ENCODE assay signal across 26 mouse cellular contexts in genomic region chr8:46720656-46721055, GRCm38 (mm10). TPM values are rescaled to one million over a fixed set of nuclear protein-coding genes. Genes with fewer than 3 reads are reported as not detected.
DNase-seq lines count a peak whose midpoint lies in the region; ATAC-seq and TF ChIP-seq lines count a peak whose summit lies in the region.
"Had no signal": no experiment of that assay in that cellular context is flagged by ENCODE, and none has a peak within 500 bp of the region (broad histone marks: within the 10 kb centered on the region; RNA-seq: fewer than 3 reads in every experiment).

No protein-coding gene starts in this region.

- no peaks in the 10 kb centered on the region for H3K9me3 ChIP-seq in intestine, embryonic 15.5 days
- no peaks in the 10 kb centered on the region for H3K9me3 ChIP-seq in intestine, postnatal 0 days (ENCODE audit: control insufficient read depth)
- no peaks in the 10 kb centered on the region for H3K9me3 ChIP-seq in liver, embryonic 15.5 days (replicated peaks)
- no peaks in the 10 kb centered on the region for H3K9me3 ChIP-seq in midbrain, embryonic 11.5 days (ENCODE audit: control insufficient read depth, low read length)
- H3K9me3 ChIP-seq: forebrain, embryonic 13.5 days; heart, embryonic 10.5 days; heart, embryonic 15.5 days; midbrain, embryonic 12.5 days; neural tube, embryonic 12.5 days had no signal

- WGBS in intestine, embryonic 15.5 days: 39% methylated on average over 4 of the region's 4 CpGs
- 28% methylated on average over 4 of the region's 4 CpGs for WGBS in intestine, postnatal 0 days
- WGBS in liver, embryonic 15.5 days (ENCODE audit: insufficient replicate concordance): 21% methylated on average over 4 of the region's 4 CpGs
- WGBS in thymus, adult 2 months: 97% methylated on average over 4 of the region's 4 CpGs
- WGBS in midbrain, embryonic 11.5 days: 74% methylated on average over 4 of the region's 4 CpGs

- H3K27ac ChIP-seq in intestine, embryonic 15.5 days: no peak overlapping the region
- no peak overlapping the region for H3K27ac ChIP-seq in intestine, postnatal 0 days (ENCODE audit: low read depth, low read length)
- no peak overlapping the region for H3K27ac ChIP-seq in liver, embryonic 15.5 days (replicated peaks)
- H3K27ac ChIP-seq in thymus, adult 2 months (ENCODE audit: control insufficient read depth, insufficient read depth, low read length): no peak overlapping the region
- H3K27ac ChIP-seq in midbrain, embryonic 11.5 days (ENCODE audit: low read depth, low read length): no peak overlapping the region
- H3K27ac ChIP-seq: forebrain, embryonic 13.5 days; heart, embryonic 10.5 days; heart, embryonic 15.5 days; left cerebral cortex, adult 2 months; midbrain, embryonic 12.5 days; neural tube, embryonic 12.5 days had no signal

- H3K4me1 ChIP-seq in intestine, embryonic 15.5 days (replicated peaks): 0 out of 2 replicates have a peak, but pooled peaks cover 3% of the 10 kb centered on the region
- 0 out of 2 replicates have a peak, but pooled peaks cover 2% of the 10 kb centered on the region for H3K4me1 ChIP-seq in intestine, postnatal 0 days (replicated peaks; ENCODE audit: control insufficient read depth, insufficient read depth, low read length)
- H3K4me1 ChIP-seq in liver, embryonic 15.5 days (replicated peaks): peaks cover 44% of the 10 kb centered on the region
- peaks cover 25% of the 10 kb centered on the region for H3K4me1 ChIP-seq in thymus, adult 2 months (replicated peaks; ENCODE audit: control insufficient read depth, insufficient read depth, low read length)
- H3K4me1 ChIP-seq in midbrain, embryonic 11.5 days (ENCODE audit: control insufficient read depth, insufficient read depth, low read length): no peaks in the 10 kb centered on the region
- H3K4me1 ChIP-seq: forebrain, embryonic 13.5 days; midbrain, embryonic 12.5 days; neural tube, embryonic 12.5 days had no signal

- no peaks in the 10 kb centered on the region for H3K36me3 ChIP-seq in intestine, embryonic 15.5 days
- H3K36me3 ChIP-seq in intestine, postnatal 0 days (ENCODE audit: control insufficient read depth, insufficient read depth): no peaks in the 10 kb centered on the region
- no peaks in the 10 kb centered on the region for H3K36me3 ChIP-seq in liver, embryonic 15.5 days (replicated peaks)
- H3K36me3 ChIP-seq in thymus, adult 2 months (ENCODE audit: control insufficient read depth, insufficient read depth, low read length): no peaks in the 10 kb centered on the region
- no peaks in the 10 kb centered on the region for H3K36me3 ChIP-seq in midbrain, embryonic 11.5 days (ENCODE audit: control insufficient read depth, insufficient read depth, low read length)
- H3K36me3 ChIP-seq: heart, embryonic 10.5 days; heart, embryonic 15.5 days; midbrain, embryonic 12.5 days; neural tube, embryonic 12.5 days had no signal

- TF ChIP-seq POLR2A in thymus, adult 2 months (IDR thresholded peaks at IDR 0.05; ENCODE audit: control insufficient read depth, extremely low read depth, insufficient read depth, low read length, poor library complexity): no peak

- ATAC-seq in intestine, embryonic 15.5 days: peak; percentile 77
- no peak for ATAC-seq in intestine, postnatal 0 days
- ATAC-seq in erythroid progenitor cell, adult 5-6 weeks (replicated peaks; ENCODE audit: low FRiP score, poor library complexity, severe bottlenecking): peak; percentile 67
- peak; percentile 69 for ATAC-seq in liver, embryonic 15.5 days (ENCODE audit: insufficient read depth)
- ATAC-seq in midbrain, embryonic 11.5 days (ENCODE audit: low FRiP score): no peak
- ATAC-seq: forebrain, embryonic 13.5 days; hindbrain, embryonic 16.5 days; Patski had no signal

- H3K4me2 ChIP-seq in intestine, embryonic 15.5 days (replicated peaks): no peak overlapping the region
- H3K4me2 ChIP-seq in intestine, postnatal 0 days (replicated peaks; ENCODE audit: low read depth): no peak overlapping the region
- H3K4me2 ChIP-seq in liver, embryonic 15.5 days: 0 out of 2 replicates have a peak overlapping the region, but pooled peaks have one; percentile 6
- H3K4me2 ChIP-seq in midbrain, embryonic 11.5 days: no peak overlapping the region
- H3K4me2 ChIP-seq: forebrain, embryonic 13.5 days; heart, embryonic 15.5 days; lung, embryonic 14.5 days; midbrain, embryonic 12.5 days; neural tube, embryonic 12.5 days had no signal

- H3K9ac ChIP-seq in intestine, embryonic 15.5 days: no peak overlapping the region
- no peak overlapping the region for H3K9ac ChIP-seq in intestine, postnatal 0 days (ENCODE audit: low read depth, low read length)
- H3K9ac ChIP-seq in liver, embryonic 15.5 days: no peak overlapping the region
- no peak overlapping the region for H3K9ac ChIP-seq in midbrain, embryonic 11.5 days (ENCODE audit: low read length)
- H3K9ac ChIP-seq: forebrain, embryonic 13.5 days; heart, embryonic 15.5 days; lung, embryonic 14.5 days; midbrain, embryonic 12.5 days; neural tube, embryonic 12.5 days had no signal

- DNase-seq in thymus, adult 2 months: no peak
- no peak for DNase-seq in spleen, adult 18-20 months
- DNase-seq in midbrain, embryonic 11.5 days (ENCODE audit: low spot score, missing footprints): no peak
- DNase-seq: adrenal gland, postnatal 14 days; cerebellum, adult 2 months; cerebellum, postnatal 14 days; gastrocnemius, postnatal 14 days; kidney, adult 9 months; kidney, postnatal 10 days; left cerebral cortex, postnatal 4 days; lung, embryonic 14.5 days; lung, postnatal 14 days had no signal

- H3K4me3 ChIP-seq in intestine, embryonic 15.5 days (replicated peaks): no peak overlapping the region
- H3K4me3 ChIP-seq in intestine, postnatal 0 days (ENCODE audit: low read depth, low read length): no peak overlapping the region
- no peak overlapping the region for H3K4me3 ChIP-seq in liver, embryonic 15.5 days (replicated peaks)
- no peak overlapping the region for H3K4me3 ChIP-seq in thymus, adult 2 months (ENCODE audit: control insufficient read depth, insufficient read depth, low read length)
- no peak overlapping the region for H3K4me3 ChIP-seq in midbrain, embryonic 11.5 days (ENCODE audit: low read depth, low read length)
- H3K4me3 ChIP-seq: forebrain, embryonic 13.5 days; heart, embryonic 10.5 days; heart, embryonic 15.5 days; left cerebral cortex, adult 2 months; midbrain, embryonic 12.5 days; myocyte; neural tube, embryonic 12.5 days had no signal

- TF ChIP-seq CTCF in intestine, postnatal 0 days (IDR thresholded peaks at IDR 0.05; ENCODE audit: low read depth): no peak
- TF ChIP-seq CTCF in thymus, adult 2 months (IDR thresholded peaks at IDR 0.05; ENCODE audit: borderline replicate concordance, control insufficient read depth, extremely low read depth, insufficient read depth, low read length, poor library complexity): no peak

- no peaks in the 10 kb centered on the region; the same call in 1 of the 2 replicates for H3K27me3 ChIP-seq in intestine, embryonic 15.5 days (replicated peaks)
- no peaks in the 10 kb centered on the region for H3K27me3 ChIP-seq in intestine, postnatal 0 days (replicated peaks; ENCODE audit: control insufficient read depth, insufficient read depth, low read length)
- H3K27me3 ChIP-seq in liver, embryonic 15.5 days: no peaks in the 10 kb centered on the region
- no peaks in the 10 kb centered on the region for H3K27me3 ChIP-seq in thymus, adult 2 months (ENCODE audit: control insufficient read depth, insufficient read depth, low read length)
- H3K27me3 ChIP-seq in midbrain, embryonic 11.5 days (ENCODE audit: control insufficient read depth, insufficient read depth, low read length): no peaks in the 10 kb centered on the region
- H3K27me3 ChIP-seq: CH12.LX; forebrain, embryonic 13.5 days; heart, embryonic 15.5 days; neural tube, embryonic 12.5 days; Patski had no signal

RNA-seq across cellular contexts. Expression of gene Irf2, which starts 18.9 kb away (rescaled TPM):
- polyA plus RNA-seq in intestine, embryonic 15.5 days (2015; fragmentation: Nextera tagmentation; extraction: Ambion mirVana): 26.6 and 34.7 TPM in 2 replicates
- 43.3 and 46.2 TPM in 2 replicates for polyA plus RNA-seq in intestine, postnatal 0 days (2015; fragmentation: Nextera tagmentation; extraction: Ambion mirVana)
- 55.1 and 69.6 TPM in 2 replicates for total RNA-seq in erythroid progenitor cell, adult 5-6 weeks (2015; ENCODE audit: low replicate concordance)
- 33.4 and 66.5 TPM in 2 replicates for total RNA-seq in erythroid progenitor cell, adult 5-6 weeks (2017; ENCODE audit: low replicate concordance)
- 10.1 and 11.6 TPM in 2 replicates for polyA plus RNA-seq in liver, embryonic 15.5 days (2015; fragmentation: Nextera tagmentation; extraction: Ambion mirVana)
- 28.3 and 29.8 TPM in 2 replicates for polyA plus RNA-seq in thymus, adult 2 months (2012; rRNA removed)
- 9.2 and 11.1 TPM in 2 replicates for polyA plus RNA-seq in midbrain, embryonic 11.5 days (2014; fragmentation: Nextera tagmentation; extraction: Ambion mirVana)

Comparison
In these comparisons a context has a peak if more than half of its experiments do, and no peak if none do; other contexts are left out.
1. ATAC-seq: peak in intestine, embryonic 15.5 days (single experiment), erythroid progenitor cell, adult 5-6 weeks (single experiment) and liver, embryonic 15.5 days (single experiment); none in intestine, postnatal 0 days (single experiment) and midbrain, embryonic 11.5 days (single experiment).